Mouse (Mus musculus) adrenal gland, postnatal 14 days (tissue): ENCODE measurements around the gene Scgb3a1. TPM values are rescaled to one million over a fixed set of nuclear protein-coding genes. Genes with fewer than 3 reads are reported as not detected.
A peak's percentile ranks its signal among the peaks of the same experiment; 100 is the strongest.

ENCODE experiments used
- DNase-seq: peaks from one replicate; pipeline ENCODE4 v3.0.0; 2021; ENCODE audit warnings: mixed read lengths
- long read RNA-seq, 2 experiments: library from polyadenylated mRNA; stranded (forward); transcript quantifications; one replicate each; pipeline ENCODE4 v2.0.0; 2021
- total RNA-seq: library from RNA; stranded (reverse); gene quantifications from 2 replicates; pipeline ENCODE4 v1.2.3, GENCODE M21; 2021

Scgb3a1 gene
- not detected in 2 replicates for total RNA-seq
- long read RNA-seq, experiment 1, result 0 reads
- long read RNA-seq, experiment 2, result 0 reads

DNA sequence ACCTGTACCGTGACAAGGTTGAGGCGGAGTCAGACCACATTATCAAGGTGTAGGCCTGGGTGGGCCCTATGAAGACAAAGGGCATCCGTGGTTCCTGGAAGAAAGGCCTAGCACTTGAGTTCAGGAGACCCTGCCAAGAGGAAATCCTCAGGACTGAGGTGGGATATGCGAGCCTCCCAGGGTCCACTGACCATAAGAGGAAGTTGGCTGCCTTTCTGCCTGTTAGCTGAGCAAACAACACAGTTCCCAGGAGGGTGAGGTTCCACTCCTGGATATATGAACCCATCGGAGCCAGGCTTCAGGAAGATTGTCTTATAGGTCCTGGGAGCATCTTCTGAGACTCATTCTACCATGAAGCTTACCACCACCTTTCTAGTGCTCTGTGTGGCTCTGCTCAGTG lies at the start of gene Scgb3a1:
Gene Scgb3a1, plus strand, starts transcription at position 301 of the 400 bp plus-strand sequence.
- DNase-seq, result no peak

DNA sequence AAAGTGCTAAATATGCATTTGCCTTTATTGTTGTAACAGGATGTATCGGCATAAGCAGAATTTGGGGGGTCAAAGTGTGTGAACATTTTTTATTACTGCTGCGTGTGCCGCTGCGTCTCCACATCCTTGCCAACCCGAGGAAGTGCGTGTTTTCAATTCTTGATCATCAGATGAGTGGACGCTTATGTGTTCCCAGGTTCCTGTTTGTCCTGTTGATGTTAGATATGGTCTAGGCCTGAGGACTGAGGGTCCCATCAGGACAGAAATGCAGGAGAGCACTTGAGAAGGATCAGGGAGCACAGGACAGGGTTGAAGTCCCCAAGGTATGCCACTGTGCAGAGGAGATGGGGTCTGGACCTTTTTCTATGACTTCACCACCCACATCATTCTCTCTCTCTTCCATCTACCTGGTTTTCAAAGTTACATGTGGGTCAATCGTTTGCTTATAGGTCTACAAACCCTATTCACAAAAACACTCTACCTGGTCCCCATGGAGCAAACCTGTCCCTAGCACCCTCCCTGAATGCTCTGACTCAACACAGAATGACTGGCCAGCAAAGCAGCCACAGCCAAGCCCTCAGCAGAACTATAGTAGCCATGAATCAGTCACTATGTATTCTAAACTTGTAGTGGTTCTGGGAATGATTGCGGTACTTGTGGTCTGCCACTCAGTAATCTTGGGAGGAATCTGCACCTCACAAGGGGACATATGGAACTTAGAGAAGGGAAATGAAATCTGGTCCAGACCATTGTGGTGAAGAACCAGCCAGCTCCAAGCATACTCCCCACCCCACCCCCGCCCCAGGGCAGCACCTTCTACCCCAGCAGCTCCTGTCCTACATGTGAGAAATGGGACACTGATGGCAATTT lies 47.3 kb upstream of the Scgb3a1 start:
- no peak for DNase-seq

DNA sequence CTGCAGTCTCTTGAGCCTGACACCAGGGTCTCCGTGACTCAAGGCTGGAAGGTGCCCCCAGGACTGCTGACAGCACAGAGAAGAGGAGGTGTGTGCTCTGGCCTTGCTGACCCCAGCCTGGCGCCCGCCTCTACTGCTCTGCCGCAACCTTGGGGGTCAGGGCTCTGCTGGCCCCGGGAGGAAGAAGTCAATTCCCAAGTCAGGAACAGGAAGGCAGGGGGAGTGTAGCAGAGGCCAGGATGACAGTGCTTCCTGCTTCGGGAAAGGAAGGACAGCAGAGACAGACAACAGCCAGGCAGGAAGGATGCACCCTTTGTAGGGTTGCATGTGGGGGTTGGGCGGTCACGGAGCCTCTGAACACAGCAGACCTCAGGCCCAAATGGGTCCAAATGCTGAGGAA lies 44.9 kb upstream of the Scgb3a1 start:
- peak; percentile 29 for DNase-seq

DNA sequence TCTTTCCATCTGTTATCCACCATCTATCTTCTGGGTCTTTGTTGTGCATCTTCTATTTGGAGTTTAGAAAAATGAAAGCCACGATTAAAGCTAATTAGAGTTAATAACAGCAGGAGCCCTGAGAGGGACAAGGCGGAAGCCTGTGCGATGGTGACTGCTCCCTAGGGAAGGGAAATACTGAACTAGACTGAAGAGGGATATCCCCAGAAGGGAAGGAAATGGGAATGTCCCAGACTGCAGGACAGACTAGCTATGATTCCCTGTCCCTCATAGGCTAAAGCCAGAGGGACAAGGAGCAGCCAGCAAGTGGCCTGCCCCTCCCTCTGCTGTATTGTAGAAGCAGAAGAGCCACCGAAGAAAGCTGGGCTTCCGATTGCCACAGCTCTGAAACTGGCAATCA lies 41.5 kb upstream of the Scgb3a1 start:
- DNase-seq, result no peak

DNA sequence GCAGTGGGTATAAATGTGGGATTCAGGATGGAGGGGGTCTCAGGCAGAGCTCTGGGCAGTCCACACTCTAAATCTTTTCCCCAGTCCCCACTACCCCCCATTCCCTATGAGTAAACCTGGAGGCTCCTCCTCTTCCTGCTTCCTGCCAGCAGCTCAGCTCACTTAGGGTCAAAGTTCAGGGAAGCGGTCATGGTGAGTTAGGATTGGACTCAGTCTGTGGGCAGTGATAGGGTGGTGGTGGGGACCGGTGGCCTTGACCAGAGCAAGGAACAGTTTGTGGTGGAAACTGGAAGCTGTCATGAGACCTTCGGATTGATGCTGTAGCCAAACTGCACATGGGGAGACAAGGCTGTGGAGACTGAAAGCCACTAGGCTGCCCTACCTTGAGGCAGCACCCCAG lies 39.3 kb upstream of the Scgb3a1 start:
- no peak for DNase-seq

DNA sequence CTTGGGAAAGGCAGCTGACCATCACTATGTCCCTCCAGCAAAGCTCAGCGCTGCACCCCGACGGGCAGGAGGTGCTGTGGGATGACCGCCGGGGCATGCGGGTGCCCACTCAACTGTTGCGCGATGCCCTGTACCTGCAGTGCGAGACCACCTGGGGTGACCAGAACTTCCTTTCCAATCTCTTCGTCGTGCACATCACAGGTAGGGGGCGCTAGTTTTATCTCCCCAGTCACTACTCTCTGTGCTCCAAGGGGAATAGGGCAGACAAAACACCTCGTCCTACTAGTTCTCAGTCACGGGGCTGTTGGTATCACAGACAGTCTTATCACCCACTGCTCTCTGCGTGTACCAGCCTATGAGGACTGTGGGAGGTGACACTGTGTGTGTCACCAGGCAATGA lies 37.5 kb upstream of the Scgb3a1 start:
- DNase-seq, result no peak

DNA sequence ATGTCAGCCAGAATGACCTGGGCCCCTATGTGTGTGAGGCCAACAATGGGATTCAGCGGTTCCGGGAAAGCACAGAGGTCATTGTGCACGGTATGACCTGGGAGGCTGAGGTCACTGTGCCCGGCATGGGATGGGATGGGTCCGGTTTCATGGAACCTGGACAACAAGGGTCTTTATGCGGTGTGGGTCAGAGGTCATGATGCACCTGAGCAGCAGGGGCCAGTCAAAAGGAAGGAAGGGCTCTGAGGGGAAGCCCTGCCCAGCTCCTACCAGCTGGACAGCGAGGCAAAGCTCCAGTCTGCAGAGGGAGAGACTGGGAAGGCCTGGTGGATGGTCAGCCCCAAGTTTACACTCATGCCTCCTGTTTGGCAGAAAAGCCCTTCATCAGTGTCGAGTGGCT lies 36.7 kb upstream of the Scgb3a1 start:
- no peak for DNase-seq

DNA sequence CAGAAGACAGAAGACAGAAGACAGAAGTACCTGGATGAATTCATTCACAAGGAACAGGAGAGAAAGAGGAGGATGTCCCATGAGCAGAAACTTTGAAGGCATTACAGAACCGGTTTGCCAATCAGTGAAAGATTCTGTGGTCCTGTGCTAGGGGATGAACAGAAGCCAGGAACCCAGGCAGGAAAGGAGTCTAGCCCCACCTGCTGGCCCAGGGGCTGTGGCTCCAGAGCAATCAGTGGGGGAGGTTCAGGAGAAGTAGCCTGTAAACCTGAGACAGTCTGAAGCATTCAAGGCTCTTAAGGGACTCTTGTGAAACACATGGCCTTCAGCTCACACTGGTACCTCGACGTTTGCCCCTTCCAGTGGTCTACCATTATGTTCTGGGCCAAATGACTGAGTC lies 32.3 kb upstream of the Scgb3a1 start:
- peak; percentile 60 for DNase-seq

DNA sequence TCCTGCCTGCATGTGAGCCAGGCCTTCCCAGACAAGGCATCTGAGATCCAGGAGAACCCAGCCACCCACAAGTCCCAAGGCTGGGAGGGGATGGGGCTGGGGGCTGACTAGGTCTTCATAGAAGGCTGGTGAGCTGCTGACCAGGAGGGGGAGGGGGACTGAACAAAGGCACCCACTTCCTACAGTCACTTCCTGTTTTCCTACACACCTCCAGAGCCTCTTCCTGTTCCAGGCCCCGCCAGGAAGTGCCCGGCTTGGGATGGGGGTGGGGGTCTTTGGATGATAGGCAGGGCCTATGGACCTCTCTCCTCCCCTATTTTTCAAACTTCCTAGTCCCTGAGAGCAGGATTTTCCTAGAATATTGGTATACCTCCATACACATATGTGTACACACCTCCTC lies 31.2 kb upstream of the Scgb3a1 start:
- peak; percentile 62 for DNase-seq

DNA sequence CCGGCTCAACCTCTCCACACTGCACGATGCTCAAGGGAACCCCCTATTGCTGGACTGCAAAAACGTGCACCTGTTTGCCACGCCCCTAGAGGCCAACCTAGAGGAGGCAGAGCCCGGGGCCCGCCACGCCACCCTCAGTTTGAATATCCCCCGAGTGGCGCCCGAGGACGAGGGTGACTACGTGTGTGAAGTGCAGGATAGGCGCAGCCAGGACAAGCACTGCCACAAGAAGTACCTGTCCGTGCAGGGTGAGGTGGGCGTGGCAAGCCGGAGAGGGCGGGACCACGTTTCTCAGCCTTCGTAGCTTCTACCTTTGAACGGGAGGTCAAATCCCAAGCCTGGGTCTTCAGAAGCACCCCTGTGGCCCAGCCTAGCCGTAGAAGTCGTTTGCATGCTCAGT lies 29.3 kb upstream of the Scgb3a1 start:
- no peak for DNase-seq

DNA sequence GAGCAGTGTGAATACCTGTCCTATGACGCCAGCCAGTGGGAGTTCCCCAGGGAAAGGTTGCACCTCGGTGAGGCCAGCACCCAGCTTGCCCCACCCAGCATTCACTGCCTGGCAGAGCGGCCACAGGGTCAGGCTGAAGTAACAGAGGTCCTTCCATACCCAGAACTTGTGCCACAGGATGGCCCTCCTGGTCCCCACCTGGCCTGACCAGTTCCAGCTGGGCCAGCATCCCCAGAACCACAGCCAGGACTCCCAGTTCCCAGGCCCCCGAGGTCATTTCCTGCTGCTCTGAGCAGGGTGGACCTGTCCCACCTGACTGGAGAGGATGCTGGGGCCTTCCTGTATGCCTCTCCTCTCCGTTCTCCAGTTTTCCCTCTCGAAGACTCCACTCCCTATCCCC lies 27.7 kb upstream of the Scgb3a1 start:
- DNase-seq, result no peak

DNA sequence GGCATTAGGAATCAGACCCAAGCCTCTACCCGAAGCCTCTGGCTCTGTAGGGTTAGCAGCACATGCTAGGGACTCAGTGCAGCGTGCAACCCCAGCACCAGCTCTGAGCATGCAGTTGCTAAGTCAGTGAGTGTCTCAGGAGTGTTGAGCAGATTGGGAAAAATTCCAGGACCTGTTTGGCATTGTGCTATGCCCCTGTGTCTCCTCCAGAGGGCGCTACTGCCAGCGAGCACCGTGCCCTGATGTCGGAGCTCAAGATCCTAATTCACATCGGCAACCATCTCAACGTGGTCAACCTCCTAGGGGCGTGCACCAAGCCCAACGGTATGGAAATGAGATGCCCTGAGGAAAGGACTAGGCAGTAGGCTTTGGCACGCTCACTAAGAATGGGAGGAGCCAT lies 27.0 kb upstream of the Scgb3a1 start:
- DNase-seq, result peak; percentile 57

DNA sequence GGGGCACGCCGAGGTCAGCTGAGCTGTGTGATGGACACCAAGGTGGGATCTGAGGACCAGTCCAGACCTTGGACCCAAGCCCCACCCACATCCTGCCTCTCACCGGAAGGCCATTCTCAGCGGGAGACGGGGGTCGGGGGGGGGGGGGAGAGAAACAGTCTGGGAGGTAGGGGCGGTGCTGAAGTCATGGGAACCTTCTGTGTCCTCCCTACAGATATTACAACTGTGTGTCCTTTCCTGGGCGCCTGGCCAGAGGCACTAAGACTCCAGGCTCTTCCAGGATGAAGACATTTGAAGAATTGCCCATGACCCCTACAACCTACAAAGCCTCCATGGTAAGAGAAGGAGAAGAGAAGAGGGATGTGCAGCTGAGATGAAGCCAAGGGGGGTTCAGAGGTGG lies 17.7 kb upstream of the Scgb3a1 start:
- no peak for DNase-seq

DNA sequence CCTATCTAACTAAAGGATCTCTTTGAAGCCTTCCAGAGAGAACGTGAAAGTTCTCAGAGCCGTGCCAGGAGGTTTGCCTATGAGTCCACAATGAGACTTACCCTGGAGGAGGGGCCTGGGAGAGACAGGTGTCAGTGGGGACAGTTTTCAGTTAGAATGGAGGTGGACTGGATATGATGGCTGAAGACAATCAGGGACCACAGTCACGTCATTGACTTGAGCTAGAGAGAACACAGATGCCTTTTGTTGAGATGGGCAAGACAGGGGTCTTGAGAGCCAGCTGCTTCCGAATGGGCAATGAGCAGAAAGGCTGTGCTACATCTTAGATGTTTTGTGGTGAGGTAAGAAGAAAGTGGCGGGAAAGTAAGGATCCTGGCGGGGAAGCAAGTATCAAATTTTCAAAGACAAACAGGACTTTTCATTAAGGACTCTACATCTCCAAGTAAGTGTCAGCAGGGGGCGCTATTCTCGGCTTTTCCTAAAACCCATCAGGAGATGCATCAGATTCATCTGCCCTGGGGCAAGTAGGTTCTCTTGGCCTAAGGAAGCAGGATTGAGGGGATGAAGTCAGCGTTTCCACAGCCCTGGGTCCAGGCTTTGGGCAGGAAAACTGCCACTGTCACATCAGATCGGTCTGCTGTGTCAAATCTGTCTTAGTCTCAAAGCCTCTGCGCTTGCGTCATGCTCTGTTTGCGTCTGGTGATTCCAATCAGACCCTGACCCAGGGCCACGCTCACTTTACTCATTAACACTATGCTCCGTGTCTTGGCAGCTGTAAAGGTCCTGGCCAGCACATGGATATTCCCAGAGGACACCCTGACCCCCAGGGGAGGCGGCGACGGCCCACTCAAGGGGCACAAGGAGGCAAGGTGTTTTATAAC lies 13.1 kb upstream of the Scgb3a1 start:
- DNase-seq, result peak; percentile 46

DNA sequence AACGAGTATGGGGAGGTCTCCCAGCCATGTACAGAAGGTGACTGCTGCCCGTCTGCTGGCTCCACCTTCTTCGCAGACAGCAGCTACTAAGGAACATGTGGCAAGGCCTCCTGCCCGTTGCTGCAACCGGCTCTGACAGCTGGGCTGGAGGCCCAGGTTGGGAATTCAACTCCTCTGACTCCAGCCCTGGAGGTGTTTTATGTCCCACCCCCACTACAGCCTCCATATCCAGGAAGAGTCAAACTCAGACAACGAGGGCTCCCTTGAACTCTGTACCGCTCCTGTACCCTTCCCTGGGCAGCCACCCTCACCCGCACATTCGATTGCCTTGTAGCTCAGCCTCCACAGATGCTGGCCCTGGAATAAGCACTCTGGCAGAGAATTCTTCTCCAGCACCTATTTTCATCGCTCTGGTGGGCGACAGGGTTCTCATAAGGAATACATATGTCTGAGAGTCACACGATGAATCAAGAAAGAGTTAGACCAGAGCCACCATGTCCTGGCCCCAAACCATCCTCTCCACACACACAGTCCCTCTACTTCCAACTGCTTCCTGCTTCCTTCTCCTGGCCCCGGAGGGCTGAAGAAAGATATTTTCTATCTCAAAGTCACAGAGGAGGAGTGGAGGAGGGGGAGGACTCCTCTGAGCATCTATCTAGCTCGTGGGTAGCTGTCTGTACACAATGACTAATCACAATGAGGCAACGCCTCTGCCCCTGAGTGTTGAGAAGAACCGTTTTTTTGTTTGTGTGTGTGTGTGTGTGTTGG lies 12.2 kb upstream of the Scgb3a1 start:
- DNase-seq, result peak; percentile 28

DNA sequence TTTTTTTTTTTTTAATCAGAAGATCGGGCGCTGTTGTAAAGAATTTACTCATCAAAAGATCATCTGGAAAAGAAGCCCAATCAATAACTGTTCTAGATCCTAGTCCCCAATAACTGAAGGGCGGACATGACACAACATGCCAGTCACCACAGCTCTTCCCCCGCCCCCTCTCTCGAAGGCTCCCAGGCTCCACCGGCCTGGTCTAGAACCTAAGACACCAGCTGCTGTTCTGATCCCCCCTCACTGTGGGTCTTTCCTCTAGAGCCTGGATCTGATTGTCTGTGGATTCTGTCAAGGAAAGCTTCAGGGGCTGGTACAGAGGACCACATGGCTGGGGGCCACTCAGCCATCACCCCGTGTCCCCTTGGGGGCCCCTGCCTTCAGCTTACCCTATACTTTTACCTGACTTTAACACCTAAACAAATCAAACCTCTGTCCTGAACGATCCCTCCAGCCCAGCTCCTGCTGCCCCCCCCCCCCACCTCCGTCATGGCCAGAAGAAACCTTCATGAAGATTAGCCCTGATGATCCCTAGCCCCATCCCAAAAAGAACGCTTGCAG lies 11.6 kb upstream of the Scgb3a1 start:
- no peak for DNase-seq

DNA sequence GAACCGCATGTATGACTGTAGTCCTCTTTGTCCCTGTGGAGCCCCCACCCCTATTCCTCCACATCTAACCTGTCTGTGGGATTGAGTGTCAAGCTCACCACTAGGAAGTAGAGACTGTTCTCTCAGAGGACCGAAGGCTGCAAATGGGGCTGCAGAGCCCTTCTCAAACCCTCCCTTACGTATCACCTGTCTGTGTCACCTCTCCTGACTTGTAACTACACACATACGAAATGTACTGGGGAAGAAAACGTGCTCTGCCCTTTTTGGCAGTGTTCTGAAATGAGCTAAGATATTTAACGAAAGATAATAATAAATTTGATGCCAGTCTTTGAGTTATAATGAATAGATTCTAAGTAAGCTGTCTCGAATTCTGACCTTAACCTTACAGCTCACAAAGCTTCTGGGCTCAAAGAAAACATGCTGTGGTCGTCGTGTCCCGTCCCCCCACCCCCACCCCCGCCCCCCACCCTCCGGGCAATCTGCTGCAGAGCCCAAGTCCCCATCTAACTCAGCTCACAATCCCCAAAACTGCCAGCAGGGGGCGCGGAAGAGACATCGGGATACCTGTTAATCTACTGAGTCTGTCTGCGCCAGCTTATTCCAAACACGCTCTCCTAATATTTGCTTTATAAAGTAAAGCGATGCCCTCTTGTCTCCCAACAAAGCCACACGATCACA lies 10.9 kb upstream of the Scgb3a1 start:
- peak; percentile 92 for DNase-seq

DNA sequence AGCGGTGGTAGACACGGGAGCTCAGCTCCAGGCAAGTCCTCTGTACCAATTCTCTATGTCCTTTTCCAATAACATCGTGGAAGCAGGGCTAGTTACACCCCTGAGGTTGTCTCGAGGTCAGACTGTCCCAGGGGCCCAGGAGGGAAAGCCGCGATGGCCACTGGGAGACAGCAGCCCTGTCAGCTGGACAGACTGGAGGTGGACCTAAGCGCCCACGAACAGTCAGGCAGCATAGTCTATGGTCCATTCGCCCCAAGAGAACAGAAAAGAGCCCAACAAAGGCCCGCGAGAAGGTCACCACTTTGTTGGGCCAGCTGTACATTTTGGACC lies 10.4 kb upstream of the Scgb3a1 start:
- DNase-seq, result peak; percentile 36

DNA sequence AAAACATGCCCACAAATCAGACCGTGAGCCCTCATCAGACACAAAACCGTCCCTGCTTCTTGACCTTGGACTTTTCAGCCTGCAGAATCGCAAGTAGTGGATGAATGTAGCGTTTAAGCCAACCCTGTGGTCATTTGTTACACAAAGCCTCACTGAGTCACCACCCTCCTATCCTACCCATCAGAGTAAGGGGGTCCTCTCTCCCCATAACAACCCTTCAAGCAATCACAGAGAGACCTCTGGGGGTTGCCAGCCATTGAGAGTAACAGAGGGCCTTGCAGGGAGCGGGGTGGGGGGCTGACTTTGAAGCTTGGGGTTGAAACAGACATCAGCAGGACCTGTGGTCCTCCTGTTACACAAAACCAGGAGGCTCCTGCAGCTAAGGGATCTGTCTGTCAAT lies 8.8 kb upstream of the Scgb3a1 start:
- no peak for DNase-seq

DNA sequence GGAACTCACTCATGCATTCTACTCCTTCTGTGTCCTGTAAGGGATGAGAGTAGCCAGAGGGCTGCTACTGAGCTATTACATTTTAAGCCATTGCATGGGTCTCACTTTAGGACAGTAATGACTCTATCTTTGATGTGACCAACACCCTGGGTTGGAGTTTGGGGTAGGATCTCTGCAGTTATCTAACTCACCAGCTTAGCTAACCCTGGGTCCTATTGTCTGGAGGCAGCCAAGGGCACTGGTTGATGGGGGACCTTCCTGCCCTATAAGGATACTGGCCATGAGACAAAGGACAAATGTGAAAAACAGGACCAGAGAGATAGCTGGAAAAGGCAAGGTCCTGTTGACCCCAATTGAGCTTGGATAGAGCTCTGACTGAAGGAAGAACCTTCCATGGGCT lies 7.9 kb upstream of the Scgb3a1 start:
- no peak for DNase-seq

DNA sequence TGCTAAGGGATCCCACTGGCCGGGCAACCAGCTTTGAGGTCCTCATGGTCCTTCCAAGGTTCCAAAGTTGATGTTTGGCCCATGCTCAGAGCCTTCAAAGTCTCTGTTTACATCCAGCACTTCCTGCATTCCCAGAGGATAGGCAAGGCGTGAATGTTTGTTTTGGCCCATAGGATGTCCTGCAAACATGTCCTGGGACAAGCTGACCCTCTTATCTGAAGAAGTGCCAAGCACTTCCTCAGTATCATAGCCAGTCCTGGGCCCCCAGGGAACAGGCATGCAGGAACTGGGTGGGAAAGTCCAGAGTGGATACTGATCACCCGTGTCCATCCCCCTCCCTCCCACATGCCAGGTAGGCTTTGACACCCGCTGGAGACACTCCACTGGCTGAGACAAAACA lies 5.3 kb upstream of the Scgb3a1 start:
- peak; percentile 17 for DNase-seq
